Mouse (Mus musculus): ENCODE data around the gene A430033K04Rik. TPM values are rescaled to one million over a fixed set of nuclear protein-coding genes. Genes with fewer than 3 reads are reported as not detected.

The A430033K04Rik gene
- 18.8 and 22.6 TPM in 2 replicates for polyA plus RNA-seq (2015; fragmentation: Nextera tagmentation; extraction: Ambion mirVana)

- Histone ChIP-seq H3K9me3 (no peaks in the 10 kb centered on the region), H3K4me2 (peak within 1 kb of the TSS; percentile 71), H3K4me3 (peak within 1 kb of the TSS; percentile 89), H3K27me3 (no peaks in the 10 kb centered on the region), H3K9ac (peak within 1 kb of the TSS; percentile 95), H3K4me1 (replicated peaks) (peaks cover 32% of the 10 kb centered on the region), H3K36me3 (peaks cover 5% of the 10 kb centered on the region), H3K27ac (replicated peaks) (peak within 1 kb of the TSS; percentile 96)
- ATAC-seq (ENCODE audit: low read depth) = peak; percentile 96
- WGBS = under 1% methylated on average over 30 of the region's 30 CpGs
Measured at GRCm38 (mm10) chr5:138622645-138623477, at the start of gene A430033K04Rik. A430033K04Rik (plus strand) TSS chr5:138622859.

DNA sequence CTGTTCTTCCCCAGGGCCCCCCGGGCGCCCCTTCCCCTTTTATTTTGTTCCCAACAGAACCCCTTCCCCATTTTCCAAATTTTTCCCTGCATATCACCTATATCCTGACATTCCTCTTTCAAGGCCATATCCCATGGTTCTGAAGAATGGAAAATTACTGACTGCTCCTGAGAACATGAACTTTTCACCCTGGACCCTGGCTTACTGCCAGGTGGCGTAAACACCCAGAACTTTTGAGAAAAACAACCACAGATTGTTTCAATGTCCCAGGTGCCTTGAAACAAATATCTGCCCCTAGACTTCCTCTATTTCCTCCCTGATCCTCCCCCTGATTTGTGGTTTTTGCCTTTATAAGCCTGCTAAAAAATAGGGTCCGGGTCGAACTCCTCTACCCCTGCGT is 35.3 kb upstream of the A430033K04Rik start:
- Histone ChIP-seq H3K27ac (replicated peaks) (no peak overlapping the region), H3K9me3 (peaks cover 15% of the 10 kb centered on the region), H3K27me3 (no peaks in the 10 kb centered on the region), H3K4me1 (replicated peaks) (no peaks in the 10 kb centered on the region), H3K4me3 (no peak overlapping the region), H3K36me3 (no peaks in the 10 kb centered on the region), H3K4me2 (no peak overlapping the region), H3K9ac (no peak overlapping the region)
- 92% methylated on average over 6 of the region's 6 CpGs for WGBS
- no peak for ATAC-seq (ENCODE audit: low read depth)

DNA sequence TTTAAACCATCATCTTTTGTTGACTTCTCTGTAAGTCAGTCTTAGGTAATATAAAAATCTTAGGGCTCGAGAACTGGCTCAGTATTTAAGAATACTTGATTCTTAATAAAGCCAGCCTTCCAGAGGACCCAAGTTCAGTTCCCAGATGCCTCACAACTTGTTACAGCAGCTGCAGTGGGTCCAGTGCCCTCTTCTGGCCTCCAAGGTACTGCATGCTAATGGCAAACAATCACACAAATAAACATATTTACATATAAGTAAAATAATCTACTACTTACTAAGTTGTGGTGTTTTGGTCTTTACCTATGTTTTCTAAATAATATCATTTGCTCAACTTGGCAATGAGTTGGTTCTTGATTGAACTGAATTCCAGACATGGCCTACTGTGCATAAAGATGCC is 4.3 kb upstream of the A430033K04Rik start:
- Histone ChIP-seq H3K4me3 (peak overlapping the region; percentile 89), H3K4me2 (peak overlapping the region; percentile 56), H3K9me3 (peaks cover 38% of the 10 kb centered on the region), H3K27ac (replicated peaks) (no peak overlapping the region), H3K4me1 (replicated peaks) (peaks cover 15% of the 10 kb centered on the region), H3K9ac (no peak overlapping the region), H3K36me3 (peaks cover 51% of the 10 kb centered on the region), H3K27me3 (no peaks in the 10 kb centered on the region)
- WGBS = 96% methylated on average over 1 of the region's 1 CpGs
- no peak for ATAC-seq (ENCODE audit: low read depth)

DNA sequence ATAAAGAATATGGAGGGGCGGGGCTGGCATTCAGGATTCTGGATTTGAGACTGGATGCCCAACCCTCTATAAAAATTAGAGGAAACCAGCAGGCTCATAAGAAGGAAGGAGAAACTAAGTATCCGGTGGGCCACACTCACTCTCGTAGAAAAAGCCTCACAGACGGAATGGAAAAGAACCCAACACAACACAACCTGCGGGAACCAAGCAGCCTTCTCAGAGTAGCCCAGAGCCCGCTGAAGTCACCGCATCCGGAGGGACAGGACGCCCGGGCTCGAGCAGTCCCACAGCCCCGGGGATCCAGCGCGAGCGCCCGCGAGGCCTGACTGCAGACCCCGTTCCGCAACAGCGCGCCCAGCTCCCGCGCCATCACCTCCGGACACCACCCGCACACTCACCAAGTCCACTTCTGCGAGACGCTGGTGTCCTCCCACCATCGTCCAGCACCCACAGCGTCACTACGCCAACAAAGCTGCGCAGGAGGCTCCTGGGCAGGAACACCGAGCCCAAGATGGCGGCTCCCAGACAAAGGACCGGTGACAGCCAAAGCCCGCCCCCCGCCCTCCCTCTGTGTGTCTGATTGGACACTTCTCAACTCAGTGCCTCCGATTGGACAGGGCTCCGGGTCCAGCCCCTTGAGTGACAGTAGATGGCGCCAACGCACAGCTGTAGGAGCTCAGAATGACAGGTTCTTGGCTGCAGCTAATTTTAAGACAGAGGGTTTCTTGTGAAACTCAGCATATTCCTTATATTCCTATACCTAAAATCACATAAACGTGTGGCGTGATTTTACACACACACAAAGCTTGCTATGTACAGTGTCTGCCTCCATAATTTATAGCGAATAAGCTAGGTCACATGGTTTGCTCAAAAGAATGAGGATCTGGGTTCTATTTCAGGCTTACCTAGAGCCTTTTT is 3.2 kb upstream of the A430033K04Rik start, which contains the start of gene Zfp68:
Gene Zfp68 (minus strand): TSS at position 551 of the 918 bp plus-strand sequence.
- peak within 1 kb of the TSS; percentile 56 for H3K4me2 ChIP-seq
- H3K9ac ChIP-seq = peak within 1 kb of the TSS; percentile 99
- peak within 1 kb of the TSS; percentile 99 for H3K27ac ChIP-seq (replicated peaks)
- peaks cover 26% of the 10 kb centered on the region for H3K4me1 ChIP-seq (replicated peaks)
- peak within 1 kb of the TSS; percentile 89 for H3K4me3 ChIP-seq
- WGBS = under 1% methylated on average over 43 of the region's 43 CpGs
- peaks cover 39% of the 10 kb centered on the region for H3K36me3 ChIP-seq
- ATAC-seq (ENCODE audit: low read depth) = peak; percentile 95
- no peaks in the 10 kb centered on the region for H3K27me3 ChIP-seq
- peaks cover 27% of the 10 kb centered on the region for H3K9me3 ChIP-seq

DNA sequence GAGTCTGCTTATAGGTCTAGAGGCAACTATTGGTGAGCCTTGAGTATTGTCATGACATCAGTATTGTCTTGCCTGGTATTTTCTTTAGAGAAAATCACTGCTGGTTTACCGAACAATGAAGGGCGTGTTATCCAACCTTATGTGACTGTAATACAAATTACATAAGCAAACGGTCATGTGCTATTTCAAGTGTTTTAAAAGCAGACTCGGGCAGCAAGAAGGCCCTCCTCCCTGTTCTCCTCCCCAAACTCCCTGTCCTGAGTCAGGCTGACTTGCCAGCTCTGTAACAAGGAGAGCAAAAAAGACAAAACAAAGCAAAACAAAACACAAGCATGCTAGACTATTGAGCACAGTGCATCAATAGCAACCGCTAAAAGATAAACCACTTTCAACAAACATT is 1.8 kb upstream of the A430033K04Rik start:
- Histone ChIP-seq H3K9ac (no peak overlapping the region), H3K27ac (replicated peaks) (0 out of 2 replicates have a peak overlapping the region, but pooled peaks have one; percentile 20), H3K4me3 (no peak overlapping the region), H3K4me2 (no peak overlapping the region), H3K36me3 (peaks cover 26% of the 10 kb centered on the region), H3K27me3 (no peaks in the 10 kb centered on the region), H3K4me1 (replicated peaks) (peaks cover 32% of the 10 kb centered on the region), H3K9me3 (peaks cover 14% of the 10 kb centered on the region)
- no peak for ATAC-seq (ENCODE audit: low read depth)
- WGBS = 71% methylated on average over 5 of the region's 5 CpGs

GRCm38 (mm10) chr5:138623478-138623875 is 818 bp downstream of the A430033K04Rik start:
- Histone ChIP-seq H3K27me3 (no peaks in the 10 kb centered on the region), H3K9ac (peak overlapping the region; percentile 95), H3K27ac (replicated peaks) (peak overlapping the region; percentile 96), H3K9me3 (no peaks in the 10 kb centered on the region), H3K4me3 (peak overlapping the region; percentile 89), H3K36me3 (no peaks in the 10 kb centered on the region), H3K4me2 (peak overlapping the region; percentile 71), H3K4me1 (replicated peaks) (peaks cover 28% of the 10 kb centered on the region)
- no peak for ATAC-seq (ENCODE audit: low read depth)
- WGBS = 13% methylated on average over 3 of the region's 3 CpGs

- Histone ChIP-seq H3K9me3 (0 out of 2 replicates have a peak, but pooled peaks cover 4% of the 10 kb centered on the region), H3K4me3 (no peak overlapping the region), H3K9ac (no peak overlapping the region), H3K4me2 (no peak overlapping the region), H3K27ac (replicated peaks) (no peak overlapping the region), H3K4me1 (replicated peaks) (no peaks in the 10 kb centered on the region), H3K27me3 (no peaks in the 10 kb centered on the region), H3K36me3 (peaks cover 64% of the 10 kb centered on the region)
- WGBS = 86% methylated on average over 2 of the region's 2 CpGs
- no peak for ATAC-seq (ENCODE audit: low read depth)
Measured at GRCm38 (mm10) chr5:138636486-138636885, 13.8 kb downstream of the A430033K04Rik start.

DNA sequence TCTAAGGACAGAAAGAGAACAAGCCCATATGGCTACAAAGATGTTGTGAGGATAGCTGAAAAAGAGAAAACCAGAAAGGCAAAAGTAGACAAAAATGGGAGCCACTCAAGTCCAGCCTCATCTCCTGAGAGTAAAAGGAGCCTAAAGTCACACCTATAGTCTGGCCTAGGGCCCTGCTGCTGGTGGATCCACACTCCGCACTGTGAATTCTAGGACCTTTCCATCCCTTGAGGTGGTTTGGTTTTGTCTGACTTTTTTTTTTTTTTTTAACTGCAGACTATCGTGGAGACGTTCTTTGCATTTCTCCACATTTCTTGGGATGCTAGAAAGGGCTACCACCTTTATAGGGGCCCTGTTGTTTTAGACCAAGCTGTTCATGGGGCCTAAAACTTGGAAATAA is 18.4 kb downstream of the A430033K04Rik start:
- no peak overlapping the region for H3K27ac ChIP-seq (replicated peaks)
- no peak overlapping the region for H3K4me3 ChIP-seq
- H3K4me1 ChIP-seq (replicated peaks) = no peaks in the 10 kb centered on the region
- H3K36me3 ChIP-seq = peaks cover 84% of the 10 kb centered on the region
- H3K9ac ChIP-seq = no peak overlapping the region
- no peak overlapping the region for H3K4me2 ChIP-seq
- H3K9me3 ChIP-seq = 0 out of 2 replicates have a peak, but pooled peaks cover 4% of the 10 kb centered on the region
- no peaks in the 10 kb centered on the region for H3K27me3 ChIP-seq
- WGBS = 95% methylated on average over 3 of the region's 3 CpGs
- ATAC-seq (ENCODE audit: low read depth) = no peak

DNA sequence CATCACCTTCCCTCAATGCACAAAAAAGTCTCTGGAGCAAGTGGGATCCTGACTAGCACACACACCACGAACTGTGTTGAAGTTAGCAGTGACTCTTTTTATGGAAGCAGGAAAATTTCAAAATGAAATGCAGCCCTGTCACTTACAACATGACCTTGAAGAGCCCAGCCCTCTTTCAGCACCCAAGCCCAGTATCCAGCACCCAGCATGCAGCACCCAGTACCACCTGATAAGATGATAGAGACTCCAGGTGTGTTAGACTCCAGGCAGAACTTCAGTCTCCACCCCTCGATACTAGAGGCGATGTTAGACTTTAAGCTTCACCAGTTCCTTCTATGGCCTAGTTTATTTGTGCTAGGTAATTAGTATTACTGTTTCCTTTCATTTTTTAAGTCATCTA is 19.1 kb downstream of the A430033K04Rik start:
- no peak overlapping the region for H3K4me3 ChIP-seq
- 97% methylated on average over 3 of the region's 3 CpGs for WGBS
- H3K9me3 ChIP-seq = 0 out of 2 replicates have a peak, but pooled peaks cover 4% of the 10 kb centered on the region

GRCm38 (mm10) chr5:138652911-138653310 is 30.3 kb downstream of the A430033K04Rik start:
- Histone ChIP-seq H3K9ac (no peak overlapping the region), H3K4me1 (replicated peaks) (no peaks in the 10 kb centered on the region), H3K36me3 (peaks cover 33% of the 10 kb centered on the region), H3K9me3 (no peaks in the 10 kb centered on the region), H3K4me2 (no peak overlapping the region), H3K4me3 (no peak overlapping the region), H3K27me3 (no peaks in the 10 kb centered on the region), H3K27ac (replicated peaks) (no peak overlapping the region)
- WGBS = 94% methylated on average over 1 of the region's 1 CpGs
- ATAC-seq (ENCODE audit: low read depth) = no peak

More for the DNA sequence above, 19.1 kb downstream of the A430033K04Rik start:
- Histone ChIP-seq H3K27me3 (no peaks in the 10 kb centered on the region), H3K27ac (replicated peaks) (no peak overlapping the region), H3K9ac (no peak overlapping the region), H3K4me1 (replicated peaks) (no peaks in the 10 kb centered on the region), H3K36me3 (peaks cover 84% of the 10 kb centered on the region), H3K4me2 (no peak overlapping the region)
- no peak for ATAC-seq (ENCODE audit: low read depth)

DNA sequence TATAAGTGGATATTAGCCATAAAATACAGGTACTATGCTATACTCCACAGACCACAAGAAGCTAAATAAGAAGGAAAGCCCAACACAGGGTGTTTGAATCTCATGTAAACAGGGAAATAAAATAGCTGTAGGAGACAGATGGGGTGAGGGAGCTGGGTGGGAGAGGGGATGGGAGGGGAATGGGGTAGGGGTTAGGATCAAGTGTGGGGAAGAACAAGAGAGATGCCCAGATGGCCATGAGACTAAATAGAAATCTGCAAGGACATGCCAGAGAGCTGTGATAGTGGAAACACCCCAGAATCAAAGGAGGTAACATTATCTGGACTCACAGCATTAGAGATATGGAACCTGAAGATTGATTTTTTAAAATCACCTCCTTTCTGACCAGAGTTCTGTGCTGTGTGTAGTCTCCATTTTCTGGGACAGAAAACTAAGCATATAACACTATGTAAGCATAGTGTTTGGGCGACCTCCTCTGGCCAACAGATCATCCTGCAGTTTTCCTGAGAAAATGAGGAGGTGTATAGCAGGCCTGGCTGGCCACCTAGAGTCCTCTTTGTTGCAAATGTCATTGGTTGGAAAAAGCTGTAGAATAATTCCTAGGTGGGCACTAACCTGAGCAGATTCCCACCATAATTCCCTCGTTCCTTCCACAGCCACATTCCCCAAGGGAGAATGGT is 34.0 kb downstream of the A430033K04Rik start:
- Histone ChIP-seq H3K27ac (replicated peaks) (no peak overlapping the region), H3K4me2 (no peak overlapping the region)
- peak; percentile 89 for ATAC-seq (ENCODE audit: low read depth)

More for the DNA sequence above, 34.0 kb downstream of the A430033K04Rik start:
- Histone ChIP-seq H3K9ac (no peak overlapping the region), H3K27me3 (no peaks in the 10 kb centered on the region), H3K4me3 (no peak overlapping the region), H3K9me3 (no peaks in the 10 kb centered on the region), H3K36me3 (peaks cover 8% of the 10 kb centered on the region; the same call in 1 of the 2 replicates), H3K4me1 (replicated peaks) (no peaks in the 10 kb centered on the region)
- WGBS = 18% methylated on average over 2 of the region's 2 CpGs
